Mouse (Mus musculus) left cerebral cortex, postnatal 10 days (tissue): ENCODE data around the gene Zfp72. TPM values are rescaled to one million over a fixed set of nuclear protein-coding genes. Genes with fewer than 3 reads are reported as not detected.

ENCODE experiments used
- DNase-seq, 2 experiments: peaks; one replicate each; pipeline ENCODE4 v3.0.0; 2021 to 2022; ENCODE audit warnings: low spot score in 2 of 2, mixed read lengths in 1 of 2; ENCODE audit errors: extremely low spot score in 1 of 2
- intact Hi-C: fragments of 180-260 bp; cut with DNase I; formaldehyde crosslinking; loops from one replicate; pipeline ENCODE4 v1.15.1; 2025
- total RNA-seq, 2 experiments: library from RNA; stranded (reverse); gene quantifications; 2 replicates each; pipeline ENCODE4 v1.2.3; 2021

Zfp72 gene
- total RNA-seq = 1 to 10 TPM; 4.4 to 5.9 TPM

- peak; percentile 74 to 81 for DNase-seq
- intact Hi-C loops = no loop called here
Measured at GRCm38 (mm10) chr13:74390371-74390990, at the start of gene Zfp72. TSS of gene Zfp72 (minus strand) at chr13:74390836.

DNA sequence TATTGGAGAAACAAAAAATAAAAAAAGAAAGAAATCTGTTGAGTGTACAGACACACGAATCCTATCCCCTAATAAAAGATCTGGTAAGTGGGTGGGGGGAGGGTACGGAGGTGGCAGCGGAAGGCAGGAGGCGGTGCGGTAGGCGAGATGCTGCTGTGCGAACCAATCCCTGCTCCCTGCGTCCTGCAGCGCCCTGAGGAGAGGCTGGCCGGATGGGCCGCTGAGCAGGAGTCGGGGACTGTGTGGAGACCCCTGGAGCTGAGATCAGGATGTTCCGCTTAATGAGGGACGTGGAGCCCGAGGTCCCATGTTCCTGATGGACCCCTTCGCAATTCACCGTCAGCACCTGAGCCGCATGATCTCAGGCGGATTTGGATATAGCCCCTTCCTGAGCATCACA lies 49.3 kb upstream of the Zfp72 start:
- DNase-seq = no peak
- intact Hi-C loops = no loop called here

DNA sequence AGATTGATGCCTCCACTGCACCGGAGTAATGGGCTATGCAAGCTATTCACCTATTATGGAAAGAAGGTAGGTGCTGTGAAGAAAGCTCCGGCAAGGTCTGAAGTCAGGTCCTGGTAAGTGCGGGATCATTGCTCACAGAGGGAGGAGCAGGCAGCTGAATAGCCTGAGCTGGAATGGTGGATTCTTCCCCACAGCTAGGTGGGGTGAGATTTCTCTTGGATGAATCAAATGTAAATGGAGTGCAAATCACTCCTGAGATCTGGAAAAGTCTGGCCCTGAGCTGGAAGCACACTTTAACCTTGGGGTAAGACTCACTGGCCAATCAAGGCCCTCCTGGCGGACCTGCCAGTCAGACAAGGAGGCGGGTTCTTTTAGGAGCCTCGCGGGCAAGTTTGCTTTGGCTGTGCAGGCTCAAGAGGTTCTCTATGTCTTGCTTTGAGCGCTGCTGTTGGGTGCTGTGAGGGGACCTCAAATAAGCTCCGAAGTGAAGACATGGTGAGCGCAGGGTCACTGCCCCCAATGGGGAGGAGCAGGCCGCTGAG lies 8.7 kb upstream of the Zfp72 start, which contains the start of gene Ftl1-ps1:
Ftl1-ps1 (plus strand) TSS at position 397 of the 542 bp plus-strand sequence.
- intact Hi-C loops = no loop called here
- DNase-seq = no peak

DNA sequence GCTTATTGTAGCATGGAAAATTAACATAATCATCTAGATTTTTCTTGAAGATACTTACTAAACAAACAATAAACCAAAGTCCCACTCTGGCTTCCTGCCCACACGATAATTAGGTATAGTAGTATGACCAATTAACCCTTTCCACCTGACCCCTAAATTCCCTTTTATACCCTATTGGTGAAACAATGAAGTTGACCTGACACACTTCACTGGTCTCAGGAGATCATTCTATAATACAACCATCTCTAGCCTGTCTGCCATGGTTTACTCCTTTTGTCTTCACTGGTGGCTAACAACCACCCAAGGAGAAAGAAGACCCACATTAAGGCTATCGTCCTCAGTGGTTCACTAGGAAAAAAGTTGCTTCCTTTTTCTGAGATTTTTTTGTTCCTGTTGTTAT lies 520 bp upstream of the Zfp72 start:
- intact Hi-C loops = no loop called here
- DNase-seq = no peak

GRCm38 (mm10) chr13:74389730-74390129 lies 906 bp downstream of the Zfp72 start:
- intact Hi-C loops = no loop called here

DNA sequence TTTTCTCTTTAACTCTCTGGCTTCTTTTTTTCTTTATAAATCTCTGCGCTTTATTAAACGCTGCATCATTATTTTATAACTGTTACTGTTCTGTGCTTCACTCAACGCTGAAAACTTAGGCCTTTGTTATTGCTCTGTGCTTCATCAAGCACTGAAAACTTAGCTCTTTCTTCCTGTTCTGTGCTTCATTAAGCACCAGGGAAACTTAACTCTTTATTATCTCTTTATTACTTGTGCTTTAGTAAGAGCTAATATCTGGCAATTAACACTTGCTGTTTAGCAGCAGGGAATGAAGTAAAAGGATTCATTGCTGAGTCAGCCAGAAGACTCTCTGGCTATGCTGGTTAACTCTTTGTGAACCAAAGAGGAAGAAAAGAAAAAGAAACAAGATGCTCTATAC lies 8.3 kb downstream of the Zfp72 start:
- no peak for DNase-seq
- intact Hi-C loops = no loop called here

More at GRCm38 (mm10) chr13:74389730-74390129, 906 bp downstream of the Zfp72 start:
- DNase-seq = no peak

DNA sequence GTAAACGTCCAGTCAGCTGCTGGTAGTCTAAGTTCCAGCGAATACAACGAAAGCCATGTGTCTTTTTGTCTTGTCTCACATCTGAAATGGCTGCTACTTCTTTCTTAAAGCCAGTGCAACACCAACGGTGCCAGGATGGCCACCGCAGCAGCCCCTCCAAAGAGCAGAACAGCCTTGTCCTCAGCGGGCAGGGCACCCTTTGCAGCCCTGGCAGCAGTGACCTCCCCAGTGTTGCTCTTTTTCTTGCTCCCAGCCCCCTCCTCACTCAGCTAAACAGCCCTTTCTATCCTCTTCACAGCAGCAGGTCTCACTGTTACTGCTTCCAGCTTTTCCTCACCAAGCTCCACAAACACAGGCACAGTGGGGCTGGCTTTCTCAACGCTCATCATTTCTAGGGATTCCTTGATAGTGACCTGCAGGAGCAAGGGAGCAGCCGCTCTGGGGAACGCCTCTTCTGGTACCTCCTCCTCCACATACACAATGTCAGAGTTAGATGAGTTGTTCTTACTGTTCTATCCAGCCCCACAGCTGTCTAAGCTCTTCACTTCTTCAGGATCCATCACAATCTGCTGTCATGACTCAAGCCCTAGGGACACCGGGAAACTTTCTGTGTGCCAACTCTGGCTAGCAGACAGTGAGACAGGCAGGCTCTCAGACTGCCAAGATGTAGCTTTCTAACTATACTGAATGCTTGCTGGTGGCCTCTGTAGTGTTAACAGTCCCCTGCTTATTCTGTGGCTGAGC lies 8.9 kb downstream of the Zfp72 start:
- DNase-seq = no peak
- intact Hi-C loops = no loop called here

- intact Hi-C loops = no loop called here
- DNase-seq = peak in 1 of 2 experiments; percentile 28
Measured at GRCm38 (mm10) chr13:74363859-74364235, 26.8 kb downstream of the Zfp72 start, which contains the start of gene Lrrc14b. TSS of gene Lrrc14b (minus strand) at chr13:74364005.

DNA sequence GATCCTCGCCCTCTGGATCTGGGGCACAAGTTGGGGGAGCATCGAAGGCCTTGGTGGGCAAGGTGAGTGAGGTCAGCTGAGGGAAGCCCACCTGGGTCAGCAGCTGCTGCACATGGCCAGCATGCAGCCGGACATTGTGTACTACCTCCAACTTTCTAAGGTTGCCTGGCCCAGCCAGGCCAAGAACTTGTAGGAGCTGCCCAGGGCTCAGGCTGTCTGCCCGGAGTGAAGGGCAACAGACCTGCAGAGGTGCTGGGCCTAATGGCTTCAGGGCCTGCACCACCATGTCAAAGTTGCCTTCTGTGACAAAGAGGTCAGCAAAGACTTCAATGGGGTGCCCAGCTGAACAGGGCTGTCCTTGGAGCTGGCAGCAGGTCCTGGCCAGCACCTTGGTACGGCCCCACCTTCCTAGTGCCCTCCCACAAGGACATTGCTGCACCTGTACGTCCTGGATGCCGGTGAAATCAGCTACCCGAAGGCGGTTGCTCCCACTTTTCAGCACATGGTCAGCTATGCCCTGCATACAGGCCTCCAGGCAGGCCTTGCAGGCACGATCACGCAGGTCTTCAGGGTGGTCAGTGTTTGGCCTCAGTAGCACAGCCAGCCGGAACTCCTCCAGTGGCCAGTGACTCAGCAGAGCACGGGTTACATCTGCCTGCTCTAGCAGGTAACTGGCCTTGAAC lies 27.3 kb downstream of the Zfp72 start:
- intact Hi-C loops = no loop called here
- no peak for DNase-seq

GRCm38 (mm10) chr13:74362218-74362617 lies 28.4 kb downstream of the Zfp72 start:
- intact Hi-C loops = no loop called here

GRCm38 (mm10) chr13:74356491-74356890 lies 34.1 kb downstream of the Zfp72 start:
- intact Hi-C loops = no loop called here
- no peak for DNase-seq

More at GRCm38 (mm10) chr13:74362218-74362617, 28.4 kb downstream of the Zfp72 start:
- no peak for DNase-seq

GRCm38 (mm10) chr13:74350435-74350906 lies 40.2 kb downstream of the Zfp72 start:
- peak in 1 of 2 experiments; percentile 20 for DNase-seq
- intact Hi-C loops = no loop called here

GRCm38 (mm10) chr13:74349566-74350434 lies 40.8 kb downstream of the Zfp72 start, which contains the start of the genes Sdha and Ccdc127:
TSS of gene Sdha (minus strand) at chr13:74350280.
TSS of gene Ccdc127 (plus strand) at chr13:74350309.
- intact Hi-C loops = loop anchor here (10.0 kb wide), 1 partner anchor 505 kb away; no protein-coding TSS in a partner anchor

DNA sequence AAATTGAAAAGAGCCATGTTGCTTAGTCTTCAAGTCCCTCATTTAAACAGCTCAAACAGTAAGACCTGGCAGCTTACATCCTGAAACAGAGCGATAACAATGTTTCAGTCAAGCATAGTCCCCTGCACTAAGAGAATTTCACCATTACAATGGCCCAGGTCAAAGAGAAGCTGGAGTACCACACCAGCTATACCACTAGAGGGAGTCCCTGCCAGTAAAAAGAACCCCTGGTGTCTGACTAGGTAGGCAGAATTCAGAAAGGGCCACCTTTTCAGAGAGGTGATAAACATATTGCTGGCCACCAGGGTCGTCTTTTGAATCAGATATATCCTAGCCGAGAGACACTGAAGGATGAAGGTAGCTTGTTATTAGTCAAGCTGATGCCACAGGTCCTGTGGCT lies 49.6 kb downstream of the Zfp72 start:
- intact Hi-C loops = loop anchor here (5.0 to 10.0 kb wide), 2 partner anchors 514 to 861 kb away; no protein-coding TSS in a partner anchor
- DNase-seq = peak in 1 of 2 experiments; percentile 28

More at GRCm38 (mm10) chr13:74349566-74350434, 40.8 kb downstream of the Zfp72 start, which contains the start of the genes Sdha and Ccdc127:
- DNase-seq = peak; percentile 93 to 98

DNA sequence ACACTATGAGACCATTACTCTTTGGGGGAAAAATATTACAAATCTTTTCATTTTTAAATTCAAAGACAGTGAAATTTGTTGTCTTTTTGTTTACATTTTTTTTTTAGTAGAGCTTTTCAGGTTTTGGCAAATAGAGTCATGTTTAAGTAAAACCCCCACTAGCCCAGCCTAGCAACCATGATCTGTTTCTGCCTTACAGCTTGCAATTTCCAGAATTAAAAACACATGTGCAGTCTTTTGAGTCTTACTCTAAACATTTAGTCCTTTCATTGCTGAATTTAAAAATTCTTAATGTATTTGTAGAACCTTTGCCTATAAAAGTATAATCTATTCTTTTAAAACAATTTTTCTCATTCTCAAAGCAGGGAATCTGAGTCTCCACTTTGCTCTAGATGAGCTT lies 61.3 kb downstream of the Zfp72 start:
- intact Hi-C loops = no loop called here
- no peak for DNase-seq
